Mouse (Mus musculus) liver, embryonic 13.5 days (tissue): ENCODE data around the gene Tmem143. TPM values are rescaled to one million over a fixed set of nuclear protein-coding genes. Genes with fewer than 3 reads are reported as not detected.
"Not testable (repeated sequence)": the region's sequence is repeated elsewhere in the genome, so short reads cannot be mapped to it uniquely, and the experiment has no call there.

Experiments used
- ATAC-seq: fragments of 200-750 bp; cut with Nextera tagmentation; 2 replicates; pipeline ENCODE4 v1.8.0; 2017; ENCODE audit warnings: low read depth, mild to moderate bottlenecking, moderate number of reproducible peaks, moderate library complexity
- DNase-seq: peaks from one replicate; pipeline ENCODE4 v3.0.0; 2022
- H3K27ac ChIP-seq: fragments of 300-500 bp; sonication (generic); 2 replicates; pipeline ENCODE4 v1.5.1; 2015; ENCODE audit warnings: moderate library complexity, mild to moderate bottlenecking, inconsistent platforms
- H3K27me3 ChIP-seq: fragments of 300-500 bp; sonication (generic); 2 replicates; pipeline ENCODE4 v1.6.1; 2015; ENCODE audit warnings: mild to moderate bottlenecking, inconsistent platforms
- H3K36me3 ChIP-seq: fragments of 300-500 bp; sonication (generic); 2 replicates; pipeline ENCODE4 v1.6.1; 2015; ENCODE audit warnings: mild to moderate bottlenecking, inconsistent platforms
- H3K4me1 ChIP-seq: fragments of 300-500 bp; sonication (generic); replicated peaks from 2 replicates; pipeline ENCODE4 v1.6.1; 2015; ENCODE audit warnings: inconsistent platforms
- H3K4me2 ChIP-seq: fragments of 300-500 bp; sonication (generic); 2 replicates; pipeline ENCODE4 v1.6.1; 2015; ENCODE audit warnings: inconsistent platforms, mild to moderate bottlenecking, moderate library complexity
- H3K4me3 ChIP-seq: fragments of 300-500 bp; sonication (generic); replicated peaks from 2 replicates; pipeline ENCODE4 v1.5.1; 2015; ENCODE audit warnings: mild to moderate bottlenecking, inconsistent platforms
- H3K9ac ChIP-seq: fragments of 300-500 bp; sonication (generic); 2 replicates; pipeline ENCODE4 v1.6.1; 2015; ENCODE audit warnings: mild to moderate bottlenecking, inconsistent platforms
- H3K9me3 ChIP-seq: fragments of 300-500 bp; sonication (generic); replicated peaks from 2 replicates; pipeline ENCODE4 v1.6.1; 2016; ENCODE audit warnings: inconsistent platforms
- WGBS: fragments of 180-500 bp; shearing (Covaris S2); methylation state at CpG from one replicate; pipeline ENCODE4 v1.1.7; 2015; ENCODE audit not compliant: insufficient replicate concordance; 5-methylcytosine and 5-hydroxymethylcytosine counted together
- polyA plus RNA-seq: library from polyadenylated mRNA; unstranded; fragments of >200 nt; fragmentation: Nextera tagmentation; extraction: Ambion mirVana; gene quantifications from 2 replicates; pipeline ENCODE4 v1.2.1, GENCODE M21; 2015

Tmem143 gene
- polyA plus RNA-seq, 1 experiment from 2014 or later = 3.6 TPM

- WGBS = 24% methylated on average over 8 of the region's 8 CpGs
- Histone ChIP-seq H3K36me3 (peaks cover 3% of the 10 kb centered on the region), H3K27ac (no peak overlapping the region), H3K9ac (no peak overlapping the region), H3K4me2 (0 out of 2 replicates have a peak overlapping the region, but pooled peaks have one; percentile 8), H3K4me1 (peaks cover 32% of the 10 kb centered on the region), H3K27me3 (peaks cover 70% of the 10 kb centered on the region), H3K4me3 (no peak overlapping the region), H3K9me3 (no peaks in the 10 kb centered on the region)
- ATAC-seq (no peak), DNase-seq (no peak)
Measured at GRCm38 (mm10) chr7:45869107-45869670, 27.6 kb upstream of the Tmem143 start.

GRCm38 (mm10) chr7:45869787-45870186, 27.0 kb upstream of the Tmem143 start:
- no peak overlapping the region for H3K4me3 ChIP-seq

DNA sequence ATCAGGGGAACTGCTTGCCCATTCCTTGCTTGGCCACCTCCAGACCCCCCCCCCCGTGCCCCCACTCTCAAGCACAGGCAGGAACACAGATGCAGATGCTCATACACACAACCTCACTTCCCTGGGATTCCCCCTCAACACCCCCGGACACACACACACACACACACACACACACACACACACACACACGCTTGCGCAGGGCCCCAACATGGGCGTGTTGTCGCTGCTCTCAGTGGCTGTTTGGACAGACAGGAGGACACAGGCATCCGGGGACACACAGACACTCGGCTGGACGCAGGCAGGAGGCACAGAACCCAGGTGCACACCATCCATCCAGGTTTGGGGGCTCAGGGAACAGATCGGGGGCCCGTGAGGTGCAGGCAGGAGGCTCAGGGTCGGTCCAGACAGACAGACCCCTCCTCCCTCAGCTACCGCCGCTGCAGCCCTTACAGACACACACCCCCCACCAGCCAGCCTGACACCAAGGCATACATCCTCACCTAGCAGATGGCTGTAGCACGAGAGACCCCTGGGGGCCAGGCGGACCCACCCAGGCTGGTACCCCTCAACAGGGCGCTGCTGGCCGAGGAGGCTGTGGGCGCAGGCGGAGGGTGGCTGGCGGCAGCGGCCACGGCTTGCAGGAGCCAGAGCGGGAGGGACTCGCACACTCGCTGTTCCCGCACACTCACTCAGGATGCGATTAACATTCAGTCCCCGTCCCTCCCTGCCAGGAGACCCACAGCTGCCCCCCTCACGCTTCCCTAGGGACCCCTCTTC, 26.3 kb upstream of the Tmem143 start:
- Histone ChIP-seq H3K9ac (no peak overlapping the region), H3K27ac (no peak overlapping the region), H3K36me3 (peaks cover 16% of the 10 kb centered on the region), H3K27me3 (peaks cover 67% of the 10 kb centered on the region), H3K4me2 (peak overlapping the region; percentile 8; the same call in 1 of the 2 replicates), H3K9me3 (no peaks in the 10 kb centered on the region), H3K4me3 (peak overlapping the region; percentile 9; the same call in 1 of the 2 replicates), H3K4me1 (peaks cover 42% of the 10 kb centered on the region)
- no peak for ATAC-seq
- DNase-seq = no peak
- WGBS = 4% methylated on average over 29 of the region's 30 CpGs

More at GRCm38 (mm10) chr7:45869787-45870186, 27.0 kb upstream of the Tmem143 start:
- Histone ChIP-seq H3K36me3 (peaks cover 9% of the 10 kb centered on the region), H3K4me2 (0 out of 2 replicates have a peak overlapping the region, but pooled peaks have one; percentile 8), H3K27me3 (peaks cover 70% of the 10 kb centered on the region), H3K27ac (no peak overlapping the region), H3K4me1 (peaks cover 38% of the 10 kb centered on the region), H3K9me3 (no peaks in the 10 kb centered on the region), H3K9ac (no peak overlapping the region)
- ATAC-seq = no peak
- no peak for DNase-seq
- WGBS = 4% methylated on average over 14 of the region's 14 CpGs

DNA sequence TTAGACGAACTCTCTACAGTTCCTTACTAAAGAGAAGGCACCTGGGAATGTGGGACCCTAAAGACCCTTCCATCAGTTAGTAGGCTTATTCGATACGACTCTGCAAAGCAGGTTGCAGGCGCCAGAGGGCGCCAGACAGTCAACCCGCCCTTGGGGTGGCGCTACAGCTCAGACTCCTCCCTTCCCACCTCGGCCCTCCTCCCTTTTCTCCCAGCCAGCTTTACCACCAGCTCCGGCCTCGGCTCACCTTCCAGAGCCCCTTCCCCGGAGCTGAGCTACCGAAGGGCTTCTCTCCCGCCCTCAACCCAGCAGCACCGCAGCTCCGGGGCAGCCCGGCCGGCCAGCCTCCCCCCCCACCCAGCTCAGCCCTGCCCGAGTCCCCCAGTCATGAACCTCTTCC, 24.1 kb upstream of the Tmem143 start, which contains the start of gene Kdelr1:
Kdelr1 (plus strand) TSS at position 149 of the 400 bp plus-strand sequence.
- Histone ChIP-seq H3K27me3 (peaks cover 47% of the 10 kb centered on the region), H3K27ac (peak within 1 kb of the TSS; percentile 89), H3K9me3 (no peaks in the 10 kb centered on the region), H3K9ac (peak within 1 kb of the TSS; percentile 92), H3K4me3 (peak within 1 kb of the TSS; percentile 75), H3K36me3 (peaks cover 37% of the 10 kb centered on the region), H3K4me1 (peaks cover 32% of the 10 kb centered on the region), H3K4me2 (peak within 1 kb of the TSS; percentile 94)
- DNase-seq (peak; percentile 79), ATAC-seq (peak; percentile 77)
- WGBS = 2% methylated on average over 18 of the region's 18 CpGs

GRCm38 (mm10) chr7:45873061-45873947, 23.4 kb upstream of the Tmem143 start:
- Histone ChIP-seq H3K27ac (peak overlapping the region; percentile 89), H3K4me3 (peak overlapping the region; percentile 75), H3K27me3 (peaks cover 40% of the 10 kb centered on the region), H3K4me2 (peak overlapping the region; percentile 94), H3K4me1 (peaks cover 26% of the 10 kb centered on the region), H3K9ac (peak overlapping the region; percentile 92), H3K9me3 (no peaks in the 10 kb centered on the region), H3K36me3 (peaks cover 41% of the 10 kb centered on the region)
- WGBS = 4% methylated on average over 28 of the region's 28 CpGs
- ATAC-seq (peak; percentile 67), DNase-seq (peak; percentile 48)

- DNase-seq (no peak), ATAC-seq (no peak)
- H3K4me2 ChIP-seq = no peak overlapping the region
- H3K4me1 ChIP-seq = peaks cover 18% of the 10 kb centered on the region
- no peak overlapping the region for H3K4me3 ChIP-seq
- peaks cover 4% of the 10 kb centered on the region for H3K27me3 ChIP-seq
- 87% methylated on average over 7 of the region's 7 CpGs for WGBS
- no peaks in the 10 kb centered on the region for H3K9me3 ChIP-seq
- peaks cover 77% of the 10 kb centered on the region for H3K36me3 ChIP-seq
- H3K9ac ChIP-seq = no peak overlapping the region
- no peak overlapping the region for H3K27ac ChIP-seq
Measured at GRCm38 (mm10) chr7:45876895-45877294, 19.8 kb upstream of the Tmem143 start.

- not testable (repeated sequence) for H3K27me3 ChIP-seq, H3K4me2 ChIP-seq, H3K27ac ChIP-seq, DNase-seq, H3K4me3 ChIP-seq, H3K9ac ChIP-seq, ATAC-seq, H3K9me3 ChIP-seq
- WGBS = 75% methylated on average over 1 of the region's 1 CpGs
- Histone ChIP-seq H3K4me1 (peaks cover 18% of the 10 kb centered on the region), H3K36me3 (peaks cover 91% of the 10 kb centered on the region)
Measured at GRCm38 (mm10) chr7:45878278-45878677, 18.5 kb upstream of the Tmem143 start, which contains the start of gene Grin2d. Gene Grin2d, minus strand, starts transcription at chr7:45878378.

DNA sequence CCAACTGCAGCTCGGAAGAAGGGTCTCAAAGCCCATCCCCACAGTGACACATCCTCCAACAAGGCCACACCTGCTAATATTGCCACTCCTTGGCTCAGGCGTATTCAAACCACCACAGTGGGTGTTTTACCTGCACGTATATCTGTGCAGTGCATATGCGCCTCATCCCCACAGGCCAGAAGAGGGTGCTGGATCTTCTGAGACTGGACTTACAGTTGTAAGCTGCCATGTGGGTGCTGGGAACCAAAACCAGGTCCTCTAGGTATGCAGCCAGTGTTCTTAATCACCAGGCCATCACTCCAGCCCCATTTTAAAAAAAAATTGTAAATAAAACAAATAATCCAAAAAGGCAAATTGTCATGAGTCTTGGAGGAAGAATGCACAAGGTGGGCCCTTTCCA, 16.2 kb upstream of the Tmem143 start:
- Histone ChIP-seq H3K27ac (no peak overlapping the region), H3K4me1 (no peaks in the 10 kb centered on the region), H3K4me2 (no peak overlapping the region), H3K4me3 (no peak overlapping the region), H3K9me3 (no peaks in the 10 kb centered on the region), H3K9ac (no peak overlapping the region), H3K27me3 (no peaks in the 10 kb centered on the region), H3K36me3 (peaks cover 95% of the 10 kb centered on the region)
- WGBS = 83% methylated on average over 4 of the region's 4 CpGs
- DNase-seq (no peak), ATAC-seq (no peak)

DNA sequence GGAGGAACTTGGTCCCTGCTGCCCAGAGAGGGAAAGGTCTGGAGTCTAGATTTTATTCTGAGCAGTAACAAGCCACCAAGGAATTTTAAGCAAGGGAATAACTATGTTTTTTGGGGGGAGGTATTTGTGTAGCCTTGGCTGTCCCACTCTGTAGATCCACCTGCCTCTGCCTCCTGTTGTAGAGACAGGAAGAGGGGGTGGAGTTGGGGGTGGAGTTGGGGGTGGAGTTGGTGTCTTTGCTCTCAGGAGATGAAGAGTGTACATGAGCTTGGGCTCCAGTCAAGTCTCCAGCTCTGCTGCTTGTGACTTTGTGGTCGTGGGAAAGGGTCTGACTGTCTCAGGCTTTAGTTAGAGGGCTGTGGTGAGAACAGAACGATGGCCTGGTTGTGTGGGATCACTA, 15.7 kb upstream of the Tmem143 start:
- WGBS = 71% methylated on average over 2 of the region's 2 CpGs
- H3K27me3 ChIP-seq = no peaks in the 10 kb centered on the region
- H3K4me3 ChIP-seq = no peak overlapping the region
- no peak for DNase-seq
- ATAC-seq = no peak
- H3K4me2 ChIP-seq = no peak overlapping the region
- H3K36me3 ChIP-seq = peaks cover 94% of the 10 kb centered on the region
- H3K9me3 ChIP-seq = no peaks in the 10 kb centered on the region
- no peak overlapping the region for H3K9ac ChIP-seq
- no peaks in the 10 kb centered on the region for H3K4me1 ChIP-seq
- H3K27ac ChIP-seq = no peak overlapping the region

DNA sequence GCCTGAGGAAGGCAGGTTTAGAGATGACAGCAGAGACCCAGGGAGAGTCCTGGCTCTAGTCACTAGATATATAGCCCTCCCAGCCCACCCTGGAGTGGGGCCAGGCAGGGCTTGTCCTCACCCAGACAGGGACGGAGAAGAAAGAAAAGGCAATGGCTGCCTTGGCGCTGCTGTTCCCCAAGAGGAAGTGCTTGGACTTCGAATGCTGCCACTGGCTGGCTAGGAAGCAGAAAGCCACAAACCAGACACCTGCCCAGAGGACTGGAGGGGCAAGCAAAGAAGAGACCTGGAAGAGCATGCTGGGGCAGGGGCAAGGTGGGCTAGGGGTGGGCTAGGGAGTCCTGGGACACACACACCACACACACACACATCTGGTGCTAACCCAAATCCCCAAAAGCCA, 9.5 kb upstream of the Tmem143 start:
- Histone ChIP-seq H3K27me3 (no peaks in the 10 kb centered on the region), H3K4me1 (no peaks in the 10 kb centered on the region), H3K4me2 (no peak overlapping the region), H3K36me3 (peaks cover 34% of the 10 kb centered on the region), H3K9ac (no peak overlapping the region), H3K9me3 (no peaks in the 10 kb centered on the region), H3K27ac (no peak overlapping the region), H3K4me3 (no peak overlapping the region)
- ATAC-seq = no peak
- WGBS = 16% methylated on average over 3 of the region's 3 CpGs
- DNase-seq = no peak

- Histone ChIP-seq H3K27me3 (0 out of 2 replicates have a peak, but pooled peaks cover 4% of the 10 kb centered on the region), H3K4me1 (peaks cover 16% of the 10 kb centered on the region), H3K4me3 (no peak overlapping the region), H3K36me3 (no peaks in the 10 kb centered on the region), H3K9me3 (no peaks in the 10 kb centered on the region), H3K4me2 (no peak overlapping the region), H3K9ac (no peak overlapping the region), H3K27ac (no peak overlapping the region)
- DNase-seq = no peak
- WGBS = 76% methylated on average over 2 of the region's 2 CpGs
- ATAC-seq = no peak
Measured at GRCm38 (mm10) chr7:45892651-45893050, 4.1 kb upstream of the Tmem143 start.
